Mouse (Mus musculus) small intestine, adult 2 months (tissue): Measurements from ENCODE around the gene Olfr763. TPM values are rescaled to one million over a fixed set of nuclear protein-coding genes. Genes with fewer than 3 reads are reported as not detected.
"Not testable (repeated sequence)": the region's sequence is repeated elsewhere in the genome, so short reads cannot be mapped to it uniquely, and the experiment has no call there.

Experiments
- H3K27ac ChIP-seq: fragments of 200-500 bp; 2 replicates; pipeline ENCODE4 v1.5.1; 2012; ENCODE audit warnings: low read depth, low read length, control low read depth, inconsistent platforms; ENCODE audit not compliant: insufficient read depth
- H3K27me3 ChIP-seq: fragments of 200-500 bp; 2 replicates; pipeline ENCODE4 v1.6.1; 2012; ENCODE audit warnings: mild to moderate bottlenecking, moderate library complexity, low read length, inconsistent platforms; ENCODE audit not compliant: control insufficient read depth, insufficient read depth
- H3K36me3 ChIP-seq: fragments of 200-500 bp; 2 replicates; pipeline ENCODE4 v1.6.1; 2012; ENCODE audit warnings: mild to moderate bottlenecking, low read length, control low read depth, inconsistent platforms; ENCODE audit not compliant: control insufficient read depth, insufficient read depth
- H3K4me1 ChIP-seq: fragments of 200-500 bp; 2 replicates; pipeline ENCODE4 v1.6.1; 2012; ENCODE audit warnings: low read length, inconsistent platforms, mixed read lengths; ENCODE audit not compliant: control insufficient read depth, insufficient read depth, insufficient read length
- H3K4me3 ChIP-seq: fragments of 200-500 bp; 2 replicates; pipeline ENCODE4 v1.5.1; 2012; ENCODE audit warnings: low read depth, mild to moderate bottlenecking, control low read depth, inconsistent platforms, low read length, moderate library complexity
- CTCF ChIP-seq: fragments of 200-500 bp; IDR thresholded peaks from 2 replicates; pipeline ENCODE4 v1.5.1; 2012; ENCODE audit warnings: low read depth, mild to moderate bottlenecking, control low read depth, inconsistent platforms, low read length, moderate library complexity, mixed read lengths; ENCODE audit not compliant: insufficient replicate concordance, insufficient read length; ENCODE audit errors: extremely low read depth
- POLR2A ChIP-seq: fragments of 200-500 bp; IDR thresholded peaks from 2 replicates; pipeline ENCODE4 v1.6.1; 2012; ENCODE audit warnings: low read depth, mild to moderate bottlenecking, control low read depth, inconsistent platforms, low read length, moderate library complexity
- whole genome bisulfite sequencing: fragments of 180-500 bp; shearing (Covaris S2); methylation state at CpG from one replicate; pipeline ENCODE4 v1.1.7; 2018; 5-methylcytosine and 5-hydroxymethylcytosine counted together
- polyA plus RNA-seq: library from polyadenylated mRNA; depleted of rRNA; stranded (reverse); fragments of >200 nt; gene quantifications from 2 replicates; pipeline ENCODE4 v1.2.3, GENCODE M21; 2012

Olfr763 gene
- polyA plus RNA-seq, 1 experiment: not detected

DNA sequence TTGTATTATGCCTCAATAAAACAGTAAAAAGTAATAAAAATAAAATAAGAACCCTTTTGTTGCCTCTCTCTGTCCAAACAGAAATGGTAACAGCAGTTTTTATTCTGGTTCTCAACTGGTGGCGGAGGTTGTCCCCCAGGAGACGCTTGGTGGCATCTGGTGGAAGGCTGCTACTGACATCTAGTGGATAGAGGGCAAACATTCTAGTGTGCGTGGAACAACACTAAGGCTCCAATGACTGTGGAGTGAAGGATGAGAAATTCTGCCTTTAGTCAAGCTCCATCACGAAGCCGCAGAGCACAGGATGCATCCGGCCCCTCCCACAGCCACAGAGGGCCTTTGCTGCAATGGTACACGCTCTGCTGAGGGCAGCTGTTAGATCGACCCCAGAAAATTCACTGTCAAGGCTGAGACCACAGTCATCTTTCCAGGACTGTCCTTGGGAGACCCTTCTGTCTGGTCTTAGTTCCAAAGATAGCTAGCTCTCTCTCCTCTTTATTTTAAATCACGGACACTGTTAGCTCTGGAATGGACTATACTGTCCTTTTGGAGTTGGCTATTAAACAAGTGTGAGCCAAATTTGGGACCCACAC is 33.0 kb upstream of the Olfr763 start:
- WGBS: 19% methylated on average over 9 of the region's 9 CpGs
- Histone ChIP-seq H3K27ac (no peak overlapping the region), H3K4me1 (no peaks in the 10 kb centered on the region), H3K36me3 (no peaks in the 10 kb centered on the region), H3K4me3 (no peak overlapping the region), H3K27me3 (no peaks in the 10 kb centered on the region)
- TF ChIP-seq CTCF: peak; percentile 80; the same call in 1 of the 2 replicates
- TF ChIP-seq POLR2A: no peak

DNA sequence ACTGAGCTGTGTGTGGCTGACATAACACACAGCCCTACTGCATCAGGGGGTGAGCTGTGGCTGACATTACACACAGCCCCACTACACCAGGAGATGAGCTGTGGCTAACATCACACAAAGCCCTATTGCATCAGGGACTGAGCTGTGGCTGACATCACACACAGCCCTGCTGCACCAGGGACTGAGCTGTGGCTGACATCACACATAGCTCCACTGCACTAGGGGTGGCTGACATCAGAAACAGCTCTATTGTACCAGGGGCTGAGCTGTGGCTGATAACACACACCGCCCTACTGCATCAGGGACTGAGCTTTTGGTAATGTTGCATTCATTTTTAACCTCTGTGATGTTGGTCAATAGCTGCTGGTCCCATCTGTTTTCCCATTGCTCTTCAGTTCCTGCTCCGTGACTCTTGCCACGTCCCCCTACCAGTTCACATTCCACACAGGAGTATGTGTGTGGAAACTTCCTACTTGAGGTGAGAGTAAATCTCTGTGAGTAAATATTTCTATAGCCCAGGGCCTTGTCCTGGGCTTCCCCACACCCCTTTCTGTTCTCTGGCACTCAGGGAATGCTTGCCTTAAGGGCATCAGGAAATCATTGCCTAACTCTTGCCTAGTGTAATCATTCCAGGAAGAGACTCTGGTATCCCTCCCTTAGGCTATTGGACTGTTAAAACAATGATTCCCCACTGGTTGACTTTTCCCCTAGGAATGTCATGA is 29.8 kb upstream of the Olfr763 start:
- Histone ChIP-seq H3K4me1 (no peaks in the 10 kb centered on the region), H3K4me3 (no peak overlapping the region), H3K36me3 (no peaks in the 10 kb centered on the region), H3K27ac (no peak overlapping the region), H3K27me3 (no peaks in the 10 kb centered on the region)
- no peak for TF ChIP-seq POLR2A
- no peak for TF ChIP-seq CTCF
- WGBS: 71% methylated on average over 3 of the region's 3 CpGs

DNA sequence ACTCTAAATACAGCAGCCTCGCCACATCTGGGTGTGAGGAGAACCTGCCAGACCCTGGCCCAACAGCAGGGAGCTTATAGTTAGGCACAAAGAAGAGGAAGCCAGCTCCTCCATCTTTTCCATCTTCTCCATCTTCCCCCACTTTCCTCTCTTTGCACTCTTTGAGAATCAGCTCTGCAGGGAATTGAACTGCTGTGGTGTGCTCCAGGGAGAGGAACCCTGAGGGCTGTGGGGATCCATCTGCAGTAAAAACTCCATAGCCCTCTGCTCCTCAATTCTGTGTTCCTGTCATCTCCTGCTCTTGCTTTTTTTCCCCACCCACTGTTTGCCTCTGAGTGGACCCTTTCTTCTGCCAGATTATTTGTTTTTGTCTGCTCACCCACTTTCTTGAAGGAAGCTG is 21.5 kb upstream of the Olfr763 start, which contains the start of gene Olfr9:
TSS of gene Olfr9 (plus strand) at position 301 of the 400 bp plus-strand sequence.
- 59% methylated on average over 1 of the region's 1 CpGs for WGBS
- not testable (repeated sequence) for H3K27ac ChIP-seq

GRCm38 (mm10) chr10:128990129-128990850 is 20.3 kb upstream of the Olfr763 start:
- not testable (repeated sequence) for H3K36me3 ChIP-seq, H3K4me1 ChIP-seq, H3K27me3 ChIP-seq, H3K27ac ChIP-seq, H3K4me3 ChIP-seq
- 59% methylated on average over 7 of the region's 10 CpGs for WGBS

More for the DNA sequence above, 21.5 kb upstream of the Olfr763 start, which contains the start of gene Olfr9:
- H3K36me3 ChIP-seq, H3K4me3 ChIP-seq, H3K4me1 ChIP-seq, H3K27me3 ChIP-seq: not testable (repeated sequence)

DNA sequence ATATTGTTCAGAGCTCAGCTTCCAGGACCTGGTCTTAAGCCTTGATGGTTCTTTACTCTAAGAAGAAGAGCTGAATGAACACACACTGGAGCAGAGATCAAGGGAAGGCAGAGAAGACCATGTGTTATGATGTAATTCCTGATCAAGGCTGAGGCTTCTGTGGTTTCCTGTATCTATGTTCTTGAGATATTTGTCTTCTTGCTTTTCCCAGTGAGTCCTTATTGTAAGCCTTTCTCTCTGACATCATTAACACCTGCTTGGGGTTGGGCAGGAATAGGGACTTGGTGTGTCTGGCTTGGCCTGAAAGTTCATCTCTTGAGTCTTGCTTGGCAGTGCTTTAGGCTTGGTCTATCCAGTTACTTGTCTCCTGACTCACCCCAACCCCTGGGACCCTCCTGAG is 19.6 kb upstream of the Olfr763 start:
- no peaks in the 10 kb centered on the region for H3K4me1 ChIP-seq
- no peaks in the 10 kb centered on the region; the same call in 1 of the 2 replicates for H3K27me3 ChIP-seq
- TF ChIP-seq CTCF (no peak), POLR2A (no peak)
- H3K27ac ChIP-seq: no peak overlapping the region
- H3K36me3 ChIP-seq: no peaks in the 10 kb centered on the region
- H3K4me3 ChIP-seq: no peak overlapping the region

DNA sequence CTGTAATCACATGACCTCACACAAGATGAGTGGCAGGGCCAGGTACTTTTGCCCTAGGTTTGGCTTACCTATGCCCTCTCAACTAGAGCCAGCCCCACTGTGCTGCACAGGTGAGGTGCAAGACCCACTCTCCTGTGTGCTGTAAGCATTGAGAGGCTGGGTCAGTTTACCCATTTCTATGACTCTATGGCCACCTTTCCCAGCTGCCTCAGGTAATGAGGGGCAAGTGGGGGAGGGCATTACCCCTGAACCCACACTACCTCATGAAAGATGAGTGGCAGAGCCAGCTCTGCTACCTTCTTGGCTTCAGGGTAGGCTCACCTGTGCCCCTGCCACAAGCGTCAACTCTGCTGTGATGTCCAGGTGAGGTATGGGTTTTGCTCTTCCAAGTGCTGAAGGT is 14.8 kb upstream of the Olfr763 start:
- Histone ChIP-seq H3K36me3 (no peaks in the 10 kb centered on the region), H3K27me3 (no peaks in the 10 kb centered on the region; the same call in 1 of the 2 replicates), H3K4me3 (no peak overlapping the region), H3K4me1 (no peaks in the 10 kb centered on the region), H3K27ac (no peak overlapping the region)
- TF ChIP-seq POLR2A: no peak
- TF ChIP-seq CTCF: no peak
- 88% methylated on average over 1 of the region's 1 CpGs for WGBS

GRCm38 (mm10) chr10:128996523-128997040 is 14.0 kb upstream of the Olfr763 start:
- H3K4me3 ChIP-seq: no peak overlapping the region
- no peaks in the 10 kb centered on the region for H3K4me1 ChIP-seq
- H3K36me3 ChIP-seq: no peaks in the 10 kb centered on the region
- no peak for TF ChIP-seq POLR2A
- no peak for TF ChIP-seq CTCF
- no peaks in the 10 kb centered on the region for H3K27me3 ChIP-seq
- H3K27ac ChIP-seq: no peak overlapping the region
- 72% methylated on average over 4 of the region's 4 CpGs for WGBS
